Mouse (Mus musculus) cortical plate, adult 2 months (tissue): ENCODE data around the gene Rnft1.

Experiments
- CTCF ChIP-seq: fragments of 200-500 bp; IDR thresholded peaks from 2 replicates; pipeline ENCODE4 v1.5.1; 2011; ENCODE audit warnings: mild to moderate bottlenecking, control low read depth, low read length; ENCODE audit not compliant: insufficient read depth; ENCODE audit errors: extremely low read depth
- POLR2A ChIP-seq: fragments of 200-500 bp; IDR thresholded peaks from 2 replicates; pipeline ENCODE4 v1.6.1; 2011; ENCODE audit warnings: mild to moderate bottlenecking, low read length, control low read depth; ENCODE audit not compliant: insufficient read depth; ENCODE audit errors: extremely low read depth

DNA sequence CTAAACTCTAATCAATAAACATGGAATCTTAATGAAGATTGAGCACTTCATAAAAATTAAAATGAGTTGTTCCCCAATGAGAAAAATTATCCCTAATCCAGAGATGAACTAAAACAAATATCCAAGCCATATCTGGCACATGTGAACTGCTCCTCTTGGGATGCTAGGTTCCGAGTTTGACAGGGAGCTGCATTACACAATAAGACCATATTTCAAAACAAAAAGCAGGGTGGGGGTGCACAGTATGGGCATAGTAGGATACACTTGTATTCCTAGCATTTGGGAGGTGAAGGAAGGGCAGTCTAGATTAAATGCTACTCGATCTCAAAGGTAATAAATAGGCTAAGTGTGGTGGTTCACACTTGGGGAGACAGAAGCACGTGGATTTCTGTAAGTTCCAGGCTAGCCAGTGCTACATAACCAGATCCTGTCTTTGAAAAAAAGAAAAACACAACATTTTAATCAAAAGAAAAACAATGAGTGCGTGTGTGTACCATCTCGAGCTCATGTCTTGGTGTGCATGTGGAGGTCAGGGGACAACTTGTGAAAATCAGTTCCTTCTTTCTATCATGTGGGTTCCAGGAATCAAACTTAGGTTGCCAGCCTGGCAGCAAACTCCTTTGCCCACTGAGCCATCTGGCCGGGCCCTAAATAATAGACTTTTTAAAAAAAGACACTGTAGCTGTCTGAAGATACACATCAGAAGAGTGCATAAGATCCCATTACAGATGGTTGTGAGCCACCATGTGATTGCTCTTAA lies 55.4 kb downstream of the Rnft1 start:
- TF ChIP-seq CTCF = no peak
- no peak for TF ChIP-seq POLR2A
